Mouse (Mus musculus): ENCODE data around the gene Crlf1.

Gene Crlf1

DNA sequence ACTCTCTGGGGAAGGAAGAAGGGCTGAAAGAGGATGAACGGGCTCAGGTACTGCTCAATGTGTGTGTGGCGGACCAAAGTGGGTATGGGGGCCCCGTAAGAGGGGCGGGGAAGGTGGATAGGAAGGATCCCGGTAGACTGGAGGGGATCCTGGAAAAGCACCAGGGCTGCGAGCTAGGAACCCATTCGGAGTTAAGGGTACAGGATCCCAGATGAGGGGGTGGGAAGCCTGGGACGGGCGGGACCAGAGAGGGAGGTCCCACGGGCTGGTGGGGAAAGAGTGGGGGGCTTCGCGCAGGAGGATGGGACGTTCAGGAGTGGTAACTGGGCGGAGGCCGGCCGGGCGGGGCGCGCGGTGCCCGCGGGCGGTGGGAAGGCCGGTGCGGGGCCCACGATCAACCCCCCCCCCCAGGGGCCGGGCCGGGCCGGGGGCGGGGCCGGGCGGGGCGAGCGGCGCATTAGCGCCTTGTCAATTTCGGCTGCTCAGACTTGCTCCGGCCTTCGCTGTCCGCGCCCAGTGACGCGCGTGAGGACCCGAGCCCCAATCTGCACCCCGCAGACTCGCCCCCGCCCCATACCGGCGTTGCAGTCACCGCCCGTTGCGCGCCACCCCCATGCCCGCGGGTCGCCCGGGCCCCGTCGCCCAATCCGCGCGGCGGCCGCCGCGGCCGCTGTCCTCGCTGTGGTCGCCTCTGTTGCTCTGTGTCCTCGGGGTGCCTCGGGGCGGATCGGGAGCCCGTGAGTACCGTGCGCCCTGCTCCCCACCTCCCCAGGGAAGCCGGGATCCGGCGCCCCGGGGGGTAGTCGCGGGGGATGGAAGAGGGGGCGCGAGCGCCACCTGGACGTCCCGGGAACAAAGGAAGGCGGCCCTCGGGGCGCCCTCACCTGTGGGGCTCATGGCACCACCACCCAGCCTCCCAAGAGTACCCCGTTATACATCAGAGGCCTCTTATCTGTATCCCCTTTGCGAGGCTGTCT, at the start of gene Crlf1:
Crlf1 (plus strand) TSS at position 495 of the 977 bp plus-strand sequence.
- DNase-seq (ENCODE audit: low spot score in 2 of 2): no peak

DNA sequence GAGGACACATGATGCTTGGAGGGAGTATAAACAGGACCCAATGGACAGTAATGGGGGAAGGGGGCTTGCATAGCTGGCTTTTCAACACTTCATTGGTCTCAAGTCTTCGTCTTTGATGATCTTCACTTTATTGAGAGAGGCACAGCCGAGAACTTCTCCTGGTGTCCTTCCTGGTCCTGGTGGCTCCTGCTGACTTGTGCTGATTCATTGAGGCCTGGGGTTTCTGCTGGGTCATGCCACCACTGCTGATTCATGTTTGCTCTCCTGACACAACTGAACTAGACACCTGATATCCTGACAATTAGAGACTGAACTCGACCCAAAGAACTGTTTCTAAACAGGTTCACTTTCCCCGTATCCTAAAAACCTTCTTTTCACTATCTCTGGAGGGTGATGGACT, 49.6 kb upstream of the Crlf1 start:
- DNase-seq (ENCODE audit: low spot score in 2 of 2): no peak

DNA sequence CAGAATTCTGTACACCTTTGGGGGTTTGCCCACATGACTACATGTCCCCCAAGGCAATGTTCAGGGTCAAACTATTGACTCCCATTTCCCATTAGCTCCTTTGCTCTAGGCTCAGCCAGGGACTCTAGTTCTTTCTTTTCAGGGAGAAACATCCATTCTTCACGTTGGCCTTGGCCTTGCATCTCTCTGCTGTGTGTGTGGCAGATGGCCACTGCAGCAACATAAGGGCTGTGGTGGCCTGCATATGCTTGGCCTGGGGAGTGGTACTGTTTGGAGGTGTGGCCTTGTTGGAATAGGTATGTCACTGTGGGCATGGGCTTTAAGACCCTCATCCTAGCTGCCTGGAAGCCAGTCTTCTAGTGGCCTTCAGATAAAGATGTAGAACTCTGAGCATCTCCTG, 47.0 kb upstream of the Crlf1 start:
- DNase-seq (ENCODE audit: low spot score in 2 of 2): no peak

DNA sequence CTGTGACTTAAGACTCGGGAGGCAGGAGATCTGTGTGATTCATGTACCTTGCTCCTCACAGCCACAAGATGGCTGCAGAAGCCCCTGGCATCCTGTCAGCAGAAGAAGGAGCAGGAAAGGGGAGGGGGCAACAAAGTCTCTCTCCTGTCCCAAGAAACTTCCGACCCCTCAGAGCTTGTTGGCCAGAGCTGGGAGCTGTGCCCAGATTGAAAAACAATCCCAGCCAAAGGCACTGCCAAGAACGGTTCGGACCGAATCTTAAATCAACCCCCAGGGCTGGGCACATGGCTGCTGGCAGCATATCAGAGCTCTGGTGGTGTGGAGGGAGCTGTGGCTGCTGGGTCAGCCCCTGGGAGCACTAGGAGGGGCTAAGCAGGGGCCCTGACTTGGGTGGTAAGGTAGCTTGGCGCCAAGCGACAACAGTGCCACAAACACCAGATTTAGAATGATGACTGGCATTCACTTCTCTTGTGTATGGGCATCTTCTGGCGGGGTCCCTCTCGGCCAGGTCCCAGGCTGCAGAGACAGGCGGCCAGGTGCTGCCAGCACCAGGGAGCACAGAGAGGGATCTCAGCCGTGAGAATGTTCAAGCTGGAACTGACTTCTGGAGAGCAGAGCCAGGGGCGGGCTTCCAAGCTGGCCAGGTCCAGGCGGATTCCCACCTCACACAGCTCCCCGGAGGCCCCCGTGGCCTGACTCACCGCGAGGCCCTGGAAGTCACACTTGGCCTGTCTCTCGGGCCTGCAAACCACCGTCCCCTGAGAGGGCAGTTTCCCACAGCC, 45.1 kb upstream of the Crlf1 start:
- DNase-seq (ENCODE audit: low spot score in 2 of 2): peak in 1 of 2 experiments; percentile 40

DNA sequence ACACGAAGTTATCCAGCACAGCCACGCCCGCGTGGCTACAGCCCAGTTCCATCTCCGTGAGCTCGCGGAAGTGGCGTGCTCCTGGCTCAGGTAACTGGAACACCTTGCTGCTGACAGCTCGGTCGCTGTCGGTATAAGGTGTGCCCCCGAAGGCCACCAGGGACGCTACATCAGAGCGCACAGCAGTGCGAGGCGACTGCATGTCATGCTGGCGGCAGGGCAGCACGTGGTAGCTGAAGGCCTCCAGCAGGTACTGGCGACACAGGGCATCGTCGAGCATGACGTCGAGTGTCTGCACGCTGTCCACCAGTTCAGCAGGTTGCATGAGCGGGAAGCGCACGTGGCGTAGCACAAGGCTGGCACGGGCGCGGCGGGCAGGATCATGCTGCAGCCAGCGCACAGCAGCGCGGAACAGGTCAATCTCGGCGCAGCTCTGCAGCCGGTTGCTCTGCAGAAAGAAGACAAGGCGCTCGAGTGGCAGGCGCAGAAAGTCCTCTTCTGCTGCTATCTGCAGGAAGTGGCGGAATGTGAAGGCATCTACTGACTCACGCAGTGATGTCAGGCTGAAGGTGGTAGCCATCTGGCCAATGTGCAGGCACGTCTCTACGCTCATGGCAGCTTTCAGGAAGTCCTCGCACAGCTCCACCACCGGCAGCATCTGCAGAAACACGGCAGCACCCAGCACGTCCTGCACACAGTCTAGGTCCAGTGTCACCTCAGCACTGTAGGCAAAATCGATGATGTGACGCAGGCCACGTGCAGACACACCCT, 40.6 kb upstream of the Crlf1 start:
- DNase-seq (ENCODE audit: low spot score in 2 of 2): no peak

DNA sequence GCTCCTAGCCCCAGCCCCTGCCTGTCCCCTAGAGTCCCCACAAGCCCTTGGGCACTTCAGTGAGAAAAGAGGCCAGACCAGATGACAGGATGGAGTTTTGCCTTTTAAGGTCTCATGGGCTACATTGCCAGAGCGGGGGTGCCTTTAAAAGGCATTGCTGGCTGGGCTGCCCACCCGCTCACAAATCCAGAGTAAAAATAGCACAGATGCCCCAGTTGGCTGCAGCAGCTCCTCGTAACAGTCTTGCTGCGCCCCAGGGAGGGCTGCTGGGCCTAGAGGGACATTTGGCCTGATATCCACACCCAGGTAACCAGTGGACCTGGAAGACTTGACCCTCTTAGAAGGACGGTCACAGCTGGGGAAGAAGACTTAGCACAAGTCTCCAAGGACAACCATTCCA, 39.1 kb upstream of the Crlf1 start:
- no peak for DNase-seq (ENCODE audit: low spot score in 2 of 2)

DNA sequence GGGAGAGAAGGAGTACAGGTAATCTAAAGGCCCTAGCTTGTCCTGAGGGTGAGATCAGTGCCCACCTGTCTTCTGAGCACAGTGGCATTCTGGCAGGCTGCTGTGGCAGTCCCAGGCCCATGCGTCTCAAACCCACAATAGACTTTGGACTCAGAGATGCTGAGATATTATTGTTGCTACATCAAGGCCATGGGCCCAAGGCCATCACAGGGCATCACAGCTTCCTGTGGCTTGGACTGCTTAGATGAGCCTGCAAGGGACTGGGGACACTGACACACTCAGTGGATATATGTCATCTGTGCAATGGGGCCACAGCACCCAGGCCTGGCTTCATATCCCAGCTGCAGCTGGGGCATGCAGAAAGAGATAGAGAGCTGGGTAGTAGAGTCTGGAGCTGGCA, 36.0 kb upstream of the Crlf1 start:
- DNase-seq (ENCODE audit: low spot score in 2 of 2): no peak

DNA sequence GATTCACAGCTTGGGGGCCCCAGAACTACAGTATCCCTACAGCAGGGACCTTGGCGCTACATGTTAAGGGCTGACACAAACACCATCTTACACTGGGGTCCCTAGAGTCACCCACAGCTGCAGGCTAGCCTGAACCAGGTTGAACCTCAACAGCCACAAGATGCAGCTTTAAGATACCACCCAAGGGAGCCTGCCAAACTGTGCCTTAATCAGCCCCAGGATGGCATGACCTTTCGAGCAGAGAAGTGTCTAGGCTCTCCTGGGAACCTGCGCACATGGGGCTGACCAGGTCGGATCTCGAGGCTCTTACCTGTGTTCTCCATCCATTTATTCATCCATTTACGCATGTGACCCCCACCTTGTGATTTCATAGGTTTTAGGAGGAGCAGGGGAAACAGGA, 35.1 kb upstream of the Crlf1 start:
- DNase-seq (ENCODE audit: low spot score in 2 of 2): no peak

DNA sequence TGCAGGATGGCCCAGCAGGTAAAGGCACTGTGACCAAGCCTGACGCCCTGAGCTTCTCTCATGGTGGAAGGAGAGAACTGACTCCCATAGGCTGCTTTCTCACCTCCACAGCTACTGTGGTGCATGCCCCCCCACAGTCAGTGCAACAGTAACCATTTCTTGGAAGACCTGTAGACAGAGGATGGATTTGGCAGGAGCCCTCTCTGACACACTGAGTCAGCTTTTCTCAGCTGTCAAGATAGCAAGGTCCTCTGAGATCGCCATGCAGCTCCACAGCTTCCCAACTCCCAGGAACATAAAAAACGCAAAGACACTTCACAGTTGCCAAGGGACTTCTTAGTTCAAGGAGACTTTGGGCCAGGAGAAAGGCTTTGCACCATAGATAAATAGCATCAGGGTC, 34.5 kb upstream of the Crlf1 start:
- DNase-seq (ENCODE audit: low spot score in 2 of 2): no peak

DNA sequence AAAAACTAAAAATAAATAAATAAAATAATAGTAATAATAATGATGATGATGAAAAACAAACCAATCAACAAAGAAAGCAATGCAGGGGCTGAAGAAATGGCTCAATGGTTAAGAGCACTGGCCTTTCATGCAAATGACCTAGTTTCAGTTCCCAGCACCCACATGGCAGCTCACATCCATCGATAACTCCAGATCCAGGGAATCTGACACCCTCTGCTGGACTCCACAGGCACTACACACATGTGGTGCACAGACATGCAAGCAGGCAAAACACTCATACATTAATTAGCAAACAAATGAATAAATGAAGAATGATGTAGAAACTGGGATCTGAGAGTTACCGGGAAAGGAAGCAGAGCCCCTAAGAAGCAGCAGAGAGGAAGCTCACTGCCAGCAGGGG, 33.3 kb upstream of the Crlf1 start:
- no peak for DNase-seq (ENCODE audit: low spot score in 2 of 2)

DNA sequence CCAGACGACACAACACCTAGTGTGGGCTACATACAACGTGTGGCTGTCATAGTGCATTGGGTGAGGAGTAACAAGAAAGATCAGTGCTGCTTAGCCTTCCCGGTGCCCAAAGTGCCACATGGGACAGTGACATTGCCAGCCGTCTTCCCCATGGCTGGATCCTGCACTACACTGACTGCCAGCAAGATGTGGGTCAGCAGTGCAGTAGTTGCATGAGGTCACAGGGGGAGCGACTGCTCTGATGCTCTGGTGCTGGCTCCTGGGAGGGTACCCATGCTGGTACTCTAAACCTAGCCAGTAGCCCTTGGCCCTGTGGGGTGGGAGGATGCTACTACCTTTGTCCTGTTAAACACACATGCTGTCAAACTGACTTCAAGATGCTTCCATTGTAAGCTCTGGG, 32.8 kb upstream of the Crlf1 start:
- no peak for DNase-seq (ENCODE audit: low spot score in 2 of 2)

DNA sequence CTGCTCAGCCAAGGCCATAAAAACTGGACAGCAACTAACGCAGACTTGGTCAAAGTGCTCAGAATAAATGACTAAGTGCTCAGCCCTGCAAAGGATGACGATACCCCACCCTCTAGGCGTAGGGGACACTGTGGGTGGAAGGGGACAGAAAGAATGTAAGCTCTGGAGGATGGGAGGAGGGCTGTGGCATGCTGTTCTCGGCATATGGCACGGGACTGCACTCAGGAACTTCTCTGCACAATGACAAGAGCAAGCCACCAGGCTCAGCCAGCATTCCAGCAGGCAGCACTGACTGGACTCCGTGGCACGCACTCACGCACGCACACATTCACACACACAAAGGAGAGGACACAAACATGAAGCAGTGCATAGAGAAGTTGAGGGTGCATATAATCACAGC, 32.4 kb upstream of the Crlf1 start:
- no peak for DNase-seq (ENCODE audit: low spot score in 2 of 2)

DNA sequence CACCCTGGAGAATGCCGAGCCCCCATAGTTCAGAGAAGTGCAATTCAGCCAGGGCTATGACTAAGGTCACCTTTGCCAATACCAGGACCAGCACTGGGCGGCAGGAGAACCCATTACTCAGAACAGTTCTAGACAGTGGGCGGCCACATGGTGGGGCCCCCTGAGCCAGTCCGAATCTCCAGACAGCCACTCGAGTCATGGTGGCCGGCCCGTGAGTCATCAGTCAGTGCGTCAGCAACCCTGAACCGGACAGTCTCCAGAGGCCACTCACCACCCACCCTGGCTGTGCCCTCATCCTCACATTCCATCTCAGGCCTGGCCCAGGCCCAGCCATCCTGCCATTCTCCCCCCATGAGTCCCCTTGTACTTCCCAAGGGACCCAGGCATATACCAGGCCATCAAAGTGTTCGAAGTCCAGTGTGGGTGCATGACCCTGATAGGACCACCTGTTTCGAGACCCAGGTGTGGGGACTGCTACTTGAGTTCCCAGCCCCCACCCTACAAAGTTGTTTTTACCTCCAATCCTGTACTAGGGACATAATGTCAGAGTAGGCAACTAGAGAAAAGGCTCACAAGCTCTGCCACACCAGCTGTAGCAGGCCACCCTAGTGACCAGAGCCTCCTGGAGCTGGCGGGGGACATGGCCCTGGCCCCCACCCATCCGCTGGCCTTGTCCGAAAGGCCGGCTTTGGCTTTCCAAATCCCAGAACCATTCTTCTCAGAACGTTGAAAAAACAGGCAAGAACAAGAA, 31.0 kb upstream of the Crlf1 start:
- DNase-seq (ENCODE audit: low spot score in 2 of 2): no peak

DNA sequence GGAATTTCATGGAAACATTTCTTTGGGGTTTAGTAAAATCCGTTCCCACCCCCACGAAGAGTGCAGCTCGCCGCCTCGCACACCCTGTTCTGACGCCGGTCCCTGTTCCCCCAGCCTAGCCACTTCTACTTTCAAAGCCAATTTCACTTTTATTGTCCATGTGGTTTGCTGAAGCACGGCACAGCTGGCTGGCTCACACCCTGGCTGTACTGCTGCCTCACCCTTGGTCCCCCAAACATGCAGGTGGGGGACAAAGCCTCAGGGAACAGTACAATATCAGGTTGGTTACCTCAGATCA, 30.5 kb upstream of the Crlf1 start:
- DNase-seq (ENCODE audit: low spot score in 2 of 2): no peak

DNA sequence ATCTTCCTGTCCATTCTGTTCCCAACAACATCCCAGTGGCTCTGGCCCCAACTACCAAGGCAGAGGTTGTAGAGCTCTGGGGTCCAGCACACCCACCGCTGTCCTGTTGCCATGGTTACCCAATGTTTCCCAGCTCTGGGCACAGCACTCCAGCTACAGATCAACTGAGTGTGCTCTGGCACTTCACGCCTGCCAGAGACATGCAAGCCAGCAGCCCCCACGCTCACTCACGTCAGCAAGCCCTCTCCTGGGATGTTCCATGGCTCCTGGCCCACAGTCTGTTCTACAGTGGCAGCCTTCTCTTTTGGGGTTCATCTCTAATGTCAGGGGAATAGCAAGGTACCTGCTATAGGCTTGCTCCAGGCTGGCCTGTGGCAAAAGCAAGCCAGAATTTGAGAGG, 29.7 kb upstream of the Crlf1 start:
- peak in 1 of 2 experiments; percentile 58 for DNase-seq (ENCODE audit: low spot score in 2 of 2)

DNA sequence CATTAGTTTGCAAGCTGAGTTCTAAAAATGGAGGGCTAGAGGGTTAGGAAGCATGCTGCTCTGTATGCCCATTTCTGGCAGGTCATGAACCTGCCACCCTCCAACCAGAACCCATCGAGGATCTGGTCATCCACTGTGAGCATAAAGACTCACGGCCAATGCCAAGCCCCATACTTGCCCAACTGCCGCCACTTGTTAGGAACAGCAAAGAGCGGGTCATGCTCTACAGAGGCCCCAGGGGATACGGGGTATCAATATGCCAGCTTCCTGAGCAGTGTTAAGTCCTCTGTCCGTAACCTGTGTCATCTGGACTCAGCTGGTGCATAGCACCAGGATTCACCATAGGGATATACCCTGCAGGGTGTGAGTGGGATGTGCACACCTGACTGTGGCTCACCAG, 28.8 kb upstream of the Crlf1 start:
- DNase-seq (ENCODE audit: low spot score in 2 of 2): no peak

DNA sequence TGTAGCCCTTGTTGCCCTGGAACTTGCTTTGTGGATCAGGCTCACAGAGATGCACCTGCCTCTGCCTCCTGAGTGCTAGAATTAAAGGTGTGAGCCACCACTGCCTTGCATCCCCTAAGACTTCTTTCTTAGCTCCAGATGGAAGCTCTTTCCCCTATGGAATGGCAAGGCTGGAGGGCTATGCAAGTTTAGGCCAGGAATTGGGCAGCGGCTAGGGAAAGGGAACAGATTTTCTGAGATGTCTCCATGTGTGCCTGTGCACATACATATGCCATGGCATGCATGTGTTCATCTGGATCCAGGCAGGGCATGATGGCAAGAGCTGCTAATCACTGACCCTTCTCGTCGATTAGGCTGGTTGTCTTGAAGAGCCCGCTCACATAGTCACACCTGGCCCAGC, 27.3 kb upstream of the Crlf1 start:
- no peak for DNase-seq (ENCODE audit: low spot score in 2 of 2)

DNA sequence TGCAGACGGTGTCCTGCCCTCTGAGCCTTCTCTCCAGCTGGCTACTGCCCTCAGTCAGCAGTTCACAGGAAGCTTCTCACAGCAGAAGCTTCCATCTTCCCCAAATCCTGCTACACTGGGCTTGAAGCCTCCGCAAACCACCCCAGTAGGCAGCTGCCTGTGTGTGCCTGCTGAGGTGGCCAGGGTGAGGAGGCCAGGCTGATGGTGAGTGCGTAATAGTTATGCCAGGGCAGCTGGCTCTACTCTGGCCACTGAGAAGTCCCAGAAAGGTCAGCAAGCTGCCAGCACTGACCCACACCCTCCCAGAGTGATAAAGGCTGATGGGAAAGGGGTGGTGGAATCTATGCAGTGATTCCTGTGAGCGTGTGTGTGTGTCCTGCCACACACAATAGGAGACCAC, 26.7 kb upstream of the Crlf1 start:
- no peak for DNase-seq (ENCODE audit: low spot score in 2 of 2)

DNA sequence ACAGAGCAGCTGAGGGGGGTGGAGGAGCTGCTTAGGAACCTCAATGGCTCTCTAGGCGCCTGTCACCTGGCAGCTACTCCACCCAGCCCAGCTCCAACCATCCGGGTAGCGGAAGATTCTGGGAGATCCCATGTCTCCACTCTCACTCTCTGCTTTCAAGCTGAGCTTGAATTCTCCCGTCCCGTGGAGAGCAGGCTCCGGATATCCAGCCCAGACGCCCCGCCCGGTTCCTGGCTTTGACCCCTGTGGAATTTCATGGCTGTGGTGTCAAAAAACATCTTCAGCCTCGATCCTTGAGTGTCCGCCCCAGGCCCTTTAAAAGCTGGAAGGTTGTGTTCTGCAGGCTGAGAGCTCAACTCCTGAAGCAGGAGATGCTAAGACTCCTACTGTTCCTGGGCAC, 26.2 kb upstream of the Crlf1 start:
- peak in 1 of 2 experiments; percentile 40 for DNase-seq (ENCODE audit: low spot score in 2 of 2)

DNA sequence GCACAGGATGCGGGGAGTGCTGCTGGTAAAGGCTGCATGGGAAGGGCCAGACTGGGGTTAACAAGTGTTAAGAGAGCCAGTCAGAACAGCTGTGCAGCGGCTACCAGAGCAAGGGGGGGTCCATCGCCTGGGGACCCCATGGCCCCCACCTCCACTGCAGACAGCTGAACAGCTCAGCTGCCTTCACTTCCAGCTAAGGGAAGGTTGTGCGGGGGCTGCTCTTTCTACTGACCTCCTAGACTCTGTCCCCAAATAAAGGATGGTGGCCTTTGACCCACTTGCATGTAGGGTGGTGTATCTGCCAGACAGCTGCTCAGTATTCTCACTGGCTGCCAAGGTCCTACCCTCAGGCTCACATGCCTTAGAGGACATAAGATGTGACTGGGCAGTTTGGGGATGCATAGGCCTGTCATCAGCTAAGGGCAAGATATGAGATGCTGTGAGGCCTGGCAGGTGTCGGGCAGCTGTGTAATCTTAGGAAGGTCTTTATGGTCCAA, 25.7 kb upstream of the Crlf1 start:
- DNase-seq (ENCODE audit: low spot score in 2 of 2): no peak

DNA sequence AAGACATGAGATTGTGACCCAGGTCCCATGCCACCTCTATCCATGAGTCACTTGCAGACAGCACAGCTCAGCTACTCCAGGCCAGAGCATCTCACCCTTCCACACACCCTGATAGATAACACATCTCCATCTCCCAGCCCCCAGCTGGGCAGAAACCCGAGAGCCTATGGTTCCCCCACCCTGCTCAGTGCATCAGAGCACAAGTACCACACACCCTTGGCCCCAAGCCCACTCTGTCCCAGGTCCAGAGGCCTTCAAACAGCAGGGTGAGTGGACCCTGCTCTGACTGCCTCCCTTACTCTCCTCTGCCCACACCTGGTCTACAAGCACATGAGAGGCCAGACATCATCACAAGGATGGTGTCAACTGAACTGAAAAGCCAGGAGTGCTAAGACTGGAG, 25.1 kb upstream of the Crlf1 start:
- DNase-seq (ENCODE audit: low spot score in 2 of 2): no peak

Measured in urinary bladder, postnatal 36 days (tissue).